Mouse (Mus musculus) cerebellum, adult 2 months (tissue): ENCODE measurements around the gene Bcl11b. TPM values are rescaled to one million over a fixed set of nuclear protein-coding genes. Genes with fewer than 3 reads are reported as not detected.

Source experiments
- DNase-seq, 2 experiments: peaks; one replicate each; pipeline ENCODE4 v3.0.0; 2021
- H3K27ac ChIP-seq: fragments of 200-500 bp; 2 replicates; pipeline ENCODE4 v1.5.1; 2012; ENCODE audit warnings: low read length, control low read depth, inconsistent platforms; ENCODE audit not compliant: insufficient read depth
- H3K27me3 ChIP-seq: fragments of 200-500 bp; 2 replicates; pipeline ENCODE4 v1.6.1; 2012; ENCODE audit warnings: inconsistent platforms, mild to moderate bottlenecking, low read length, moderate library complexity; ENCODE audit not compliant: control insufficient read depth, insufficient read depth
- H3K4me1 ChIP-seq: fragments of 200-500 bp; 2 replicates; pipeline ENCODE4 v1.6.1; 2011; ENCODE audit warnings: low read length; ENCODE audit not compliant: control insufficient read depth, insufficient read depth
- H3K4me3 ChIP-seq: fragments of 200-500 bp; replicated peaks from 2 replicates; pipeline ENCODE3; 2011; ENCODE audit warnings: mild to moderate bottlenecking, low read depth, low read length, control low read depth; ENCODE audit not compliant: insufficient read depth
- CTCF ChIP-seq: fragments of 200-500 bp; IDR thresholded peaks from 2 replicates; pipeline ENCODE4 v1.5.1; 2011; ENCODE audit warnings: low read depth, mild to moderate bottlenecking, control low read depth, low read length, moderate library complexity, borderline replicate concordance; ENCODE audit not compliant: insufficient read depth
- POLR2A ChIP-seq: fragments of 200-500 bp; IDR thresholded peaks from 2 replicates; pipeline ENCODE4 v1.6.1; 2011; ENCODE audit warnings: low read length, control low read depth, borderline replicate concordance; ENCODE audit not compliant: insufficient read depth
- WGBS: fragments of 180-500 bp; shearing (Covaris S2); methylation state at CpG from one replicate; pipeline ENCODE4 v1.1.7; 2018; 5-methylcytosine and 5-hydroxymethylcytosine counted together
- polyA plus RNA-seq: library from polyadenylated mRNA; depleted of rRNA; stranded (reverse); fragments of >200 nt; gene quantifications from 2 replicates; pipeline ENCODE4 v1.2.3, GENCODE M21; 2012

Gene Bcl11b
- polyA plus RNA-seq, 1 experiment = 2.5 TPM

- TF ChIP-seq CTCF = no peak
- no peak for TF ChIP-seq POLR2A
- Histone ChIP-seq H3K27ac (no peak overlapping the region), H3K4me3 (no peak overlapping the region), H3K4me1 (0 out of 2 replicates have a peak, but pooled peaks cover 3% of the 10 kb centered on the region), H3K27me3 (no peaks in the 10 kb centered on the region)
- 61% methylated on average over 16 of the region's 16 CpGs for WGBS
- no peak for DNase-seq
These were observed 50.2 kb downstream of the Bcl11b start for GRCm38 (mm10) chr12:107953044-107953684.

GRCm38 (mm10) chr12:107952318-107952724, 51.1 kb downstream of the Bcl11b start:
- Histone ChIP-seq H3K4me3 (peak overlapping the region; percentile 40), H3K4me1 (0 out of 2 replicates have a peak, but pooled peaks cover 3% of the 10 kb centered on the region), H3K27me3 (no peaks in the 10 kb centered on the region), H3K27ac (no peak overlapping the region)
- WGBS = 4% methylated on average over 20 of the region's 20 CpGs
- peak; percentile 20 to 29 for DNase-seq
- no peak for TF ChIP-seq POLR2A
- TF ChIP-seq CTCF = no peak

GRCm38 (mm10) chr12:107950667-107951179, 52.7 kb downstream of the Bcl11b start:
- no peak for TF ChIP-seq POLR2A
- no peak for TF ChIP-seq CTCF
- no peak overlapping the region for H3K27ac ChIP-seq
- no peak for DNase-seq
- 0 out of 2 replicates have a peak, but pooled peaks cover 3% of the 10 kb centered on the region for H3K4me1 ChIP-seq
- H3K27me3 ChIP-seq = no peaks in the 10 kb centered on the region
- H3K4me3 ChIP-seq = no peak overlapping the region
- WGBS = 45% methylated on average over 20 of the region's 20 CpGs

GRCm38 (mm10) chr12:107949416-107949815, 54.0 kb downstream of the Bcl11b start:
- Histone ChIP-seq H3K27me3 (no peaks in the 10 kb centered on the region), H3K4me1 (0 out of 2 replicates have a peak, but pooled peaks cover 3% of the 10 kb centered on the region), H3K27ac (no peak overlapping the region), H3K4me3 (no peak overlapping the region)
- TF ChIP-seq POLR2A = no peak
- no peak for TF ChIP-seq CTCF
- whole genome bisulfite sequencing = 92% methylated on average over 10 of the region's 10 CpGs
- DNase-seq = no peak

- Histone ChIP-seq H3K27me3 (no peaks in the 10 kb centered on the region), H3K27ac (no peak overlapping the region), H3K4me3 (no peak overlapping the region), H3K4me1 (no peaks in the 10 kb centered on the region)
- TF ChIP-seq CTCF (no peak), POLR2A (no peak)
- WGBS = 77% methylated on average over 7 of the region's 7 CpGs
- DNase-seq = no peak
These were observed 61.3 kb downstream of the Bcl11b start for GRCm38 (mm10) chr12:107942100-107942499.

- 81% methylated on average over 9 of the region's 9 CpGs for WGBS
- Histone ChIP-seq H3K4me3 (no peak overlapping the region), H3K4me1 (no peaks in the 10 kb centered on the region), H3K27ac (no peak overlapping the region), H3K27me3 (no peaks in the 10 kb centered on the region)
- TF ChIP-seq CTCF (no peak), POLR2A (no peak)
- DNase-seq = no peak
These were observed 62.6 kb downstream of the Bcl11b start for GRCm38 (mm10) chr12:107940774-107941173.

GRCm38 (mm10) chr12:107939177-107939576, 64.2 kb downstream of the Bcl11b start:
- no peak for DNase-seq
- H3K27me3 ChIP-seq = no peaks in the 10 kb centered on the region
- no peak for TF ChIP-seq CTCF
- TF ChIP-seq POLR2A = no peak
- 79% methylated on average over 4 of the region's 4 CpGs for WGBS
- no peak overlapping the region for H3K4me3 ChIP-seq
- H3K4me1 ChIP-seq = no peaks in the 10 kb centered on the region
- no peak overlapping the region for H3K27ac ChIP-seq

GRCm38 (mm10) chr12:107936972-107937371, 66.4 kb downstream of the Bcl11b start:
- no peak overlapping the region for H3K4me3 ChIP-seq
- WGBS = 94% methylated on average over 5 of the region's 5 CpGs
- no peak overlapping the region for H3K27ac ChIP-seq
- no peak for TF ChIP-seq POLR2A
- TF ChIP-seq CTCF = no peak
- H3K4me1 ChIP-seq = no peaks in the 10 kb centered on the region
- no peak for DNase-seq
- H3K27me3 ChIP-seq = no peaks in the 10 kb centered on the region
